ENCODE assay signal across 9 mouse cellular contexts in the genomic region with DNA sequence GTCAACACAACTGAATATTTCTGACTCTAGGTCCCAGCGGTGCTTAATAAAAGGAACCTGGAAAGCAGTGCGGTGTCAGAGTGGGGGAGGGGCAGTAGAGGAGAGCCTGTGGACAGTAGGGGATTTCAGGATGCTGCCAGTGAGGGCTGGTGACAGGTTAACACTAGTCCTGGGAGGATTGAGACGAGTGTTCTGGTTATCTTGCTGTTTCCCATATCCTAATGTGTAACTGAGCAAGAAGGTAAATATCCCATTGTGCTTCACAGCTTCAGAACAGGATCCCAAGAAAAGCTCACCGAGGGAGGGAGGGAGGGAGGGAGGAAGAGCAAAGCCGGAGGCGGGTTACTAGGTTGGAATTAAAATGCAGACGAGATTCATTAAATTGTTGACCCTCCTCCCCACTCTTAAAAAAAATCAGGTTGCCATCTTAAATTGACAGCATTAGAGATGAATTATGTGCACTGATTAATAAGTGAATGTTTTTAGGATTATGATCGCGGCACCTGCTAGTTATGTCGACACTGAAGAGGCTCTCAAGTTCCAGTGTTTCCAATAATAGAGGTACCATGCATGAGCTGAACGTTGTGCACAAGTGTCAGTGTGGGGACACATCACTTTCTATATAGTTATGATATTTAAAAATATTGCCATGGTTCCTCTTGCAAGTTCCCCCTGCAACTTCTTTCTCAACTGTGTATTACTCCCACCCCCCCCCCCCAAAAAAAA.
DNase-seq lines count a peak whose midpoint lies in the region; ATAC-seq and TF ChIP-seq lines count a peak whose summit lies in the region.
"Had no signal": no experiment of that assay in that cellular context is flagged by ENCODE, and none has a peak within 500 bp of the region (broad histone marks: within the 10 kb centered on the region; RNA-seq: fewer than 3 reads in every experiment).

No protein-coding gene starts in this region.

- no peaks in the 10 kb centered on the region for H3K27me3 ChIP-seq in embryonic facial prominence, embryonic 12.5 days
- no peaks in the 10 kb centered on the region for H3K27me3 ChIP-seq in hindbrain, embryonic 11.5 days (ENCODE audit: control insufficient read depth, insufficient read depth, low read length)
- no peaks in the 10 kb centered on the region for H3K27me3 ChIP-seq in neural tube, embryonic 13.5 days

- no peaks in the 10 kb centered on the region for H3K9me3 ChIP-seq in embryonic facial prominence, embryonic 12.5 days
- H3K9me3 ChIP-seq in hindbrain, embryonic 11.5 days (ENCODE audit: control insufficient read depth, low read length): no peaks in the 10 kb centered on the region
- no peaks in the 10 kb centered on the region for H3K9me3 ChIP-seq in neural tube, embryonic 13.5 days

- H3K4me1 ChIP-seq in embryonic facial prominence, embryonic 12.5 days: peaks cover 7% of the 10 kb centered on the region; the same call in 1 of the 2 replicates
- H3K4me1 ChIP-seq in hindbrain, embryonic 11.5 days (replicated peaks; ENCODE audit: control insufficient read depth, insufficient read depth, low read length): peaks cover 3% of the 10 kb centered on the region
- peaks cover 10% of the 10 kb centered on the region for H3K4me1 ChIP-seq in neural tube, embryonic 13.5 days (replicated peaks)

- H3K9ac ChIP-seq in embryonic facial prominence, embryonic 12.5 days: no peak overlapping the region
- no peak overlapping the region for H3K9ac ChIP-seq in hindbrain, embryonic 11.5 days (ENCODE audit: low read depth, low read length)
- peak overlapping the region; percentile 42 for H3K9ac ChIP-seq in neural tube, embryonic 13.5 days

- peak overlapping the region; percentile 25; the same call in 1 of the 2 replicates for H3K4me2 ChIP-seq in embryonic facial prominence, embryonic 12.5 days (replicated peaks)
- 0 out of 2 replicates have a peak overlapping the region, but pooled peaks have one; percentile 9 for H3K4me2 ChIP-seq in hindbrain, embryonic 11.5 days (replicated peaks; ENCODE audit: low read depth, low read length)
- H3K4me2 ChIP-seq in neural tube, embryonic 13.5 days: peak overlapping the region; percentile 41

- TF ChIP-seq CTCF in layer of hippocampus, adult 2 months (conservative IDR thresholded peaks at IDR 0.05): no peak

- H3K27ac ChIP-seq in layer of hippocampus, adult 2 months: no peak overlapping the region
- no peak overlapping the region for H3K27ac ChIP-seq in embryonic facial prominence, embryonic 12.5 days
- H3K27ac ChIP-seq in hindbrain, embryonic 11.5 days (ENCODE audit: low read depth, low read length): peak overlapping the region; percentile 4; the same call in 1 of the 2 replicates
- no peak overlapping the region; the same call in 1 of the 2 replicates for H3K27ac ChIP-seq in neural tube, embryonic 13.5 days (replicated peaks)

- ATAC-seq in embryonic facial prominence, embryonic 12.5 days (ENCODE audit: insufficient number of reproducible peaks, insufficient read depth, low FRiP score, low TSS enrichment): no peak
- peak; percentile 92 for ATAC-seq in hindbrain, embryonic 11.5 days (ENCODE audit: low FRiP score)
- peak; percentile 71; the same call in 1 of the 2 replicates for ATAC-seq in neural tube, embryonic 13.5 days (ENCODE audit: low read depth)
- no peak for ATAC-seq in inflammation-experienced regulatory T-cells, adult 6 months

- WGBS in embryonic facial prominence, embryonic 12.5 days: 24% methylated on average over 11 of the region's 11 CpGs
- WGBS in hindbrain, embryonic 11.5 days: 27% methylated on average over 11 of the region's 11 CpGs
- 28% methylated on average over 11 of the region's 11 CpGs for WGBS in neural tube, embryonic 13.5 days

- H3K4me3 ChIP-seq in layer of hippocampus, adult 2 months: peak overlapping the region; percentile 24; the same call in 1 of the 2 replicates
- H3K4me3 ChIP-seq in embryonic facial prominence, embryonic 12.5 days: no peak overlapping the region
- H3K4me3 ChIP-seq in hindbrain, embryonic 11.5 days (ENCODE audit: low read depth, low read length): 0 out of 2 replicates have a peak overlapping the region, but pooled peaks have one; percentile 3
- H3K4me3 ChIP-seq in neural tube, embryonic 13.5 days: peak overlapping the region; percentile 4

- no peak for DNase-seq in layer of hippocampus, adult 2 months (ENCODE audit: low spot score in 2 of 2)
- no peak for DNase-seq in layer of hippocampus, postnatal 25 days (ENCODE audit: extremely low spot score in 1 of 2, low spot score in 1 of 2)
- DNase-seq in hindbrain, embryonic 11.5 days (ENCODE audit: low spot score): peak; percentile 63
- no peak for DNase-seq in urinary bladder, postnatal 36 days (ENCODE audit: low spot score in 2 of 2)
- DNase-seq: adrenal gland, postnatal 14 days; kidney, postnatal 4 days had no signal

- H3K36me3 ChIP-seq in embryonic facial prominence, embryonic 12.5 days: no peaks in the 10 kb centered on the region
- no peaks in the 10 kb centered on the region for H3K36me3 ChIP-seq in hindbrain, embryonic 11.5 days (ENCODE audit: control insufficient read depth, insufficient read depth, low read length)
- no peaks in the 10 kb centered on the region for H3K36me3 ChIP-seq in neural tube, embryonic 13.5 days

Comparison
In these comparisons a context has a peak if more than half of its experiments do, and no peak if none do; other contexts are left out.
1. ATAC-seq: peak in hindbrain, embryonic 11.5 days (single experiment) and neural tube, embryonic 13.5 days (single experiment); none in embryonic facial prominence, embryonic 12.5 days (single experiment) and inflammation-experienced regulatory T-cells, adult 6 months (single experiment).
2. Peak in every context shown above with its lines, with median percentiles within 50 percentile points of each other: H3K4me2 ChIP-seq.